Mouse (Mus musculus): ENCODE measurements around the gene Ndufc2.

DNA sequence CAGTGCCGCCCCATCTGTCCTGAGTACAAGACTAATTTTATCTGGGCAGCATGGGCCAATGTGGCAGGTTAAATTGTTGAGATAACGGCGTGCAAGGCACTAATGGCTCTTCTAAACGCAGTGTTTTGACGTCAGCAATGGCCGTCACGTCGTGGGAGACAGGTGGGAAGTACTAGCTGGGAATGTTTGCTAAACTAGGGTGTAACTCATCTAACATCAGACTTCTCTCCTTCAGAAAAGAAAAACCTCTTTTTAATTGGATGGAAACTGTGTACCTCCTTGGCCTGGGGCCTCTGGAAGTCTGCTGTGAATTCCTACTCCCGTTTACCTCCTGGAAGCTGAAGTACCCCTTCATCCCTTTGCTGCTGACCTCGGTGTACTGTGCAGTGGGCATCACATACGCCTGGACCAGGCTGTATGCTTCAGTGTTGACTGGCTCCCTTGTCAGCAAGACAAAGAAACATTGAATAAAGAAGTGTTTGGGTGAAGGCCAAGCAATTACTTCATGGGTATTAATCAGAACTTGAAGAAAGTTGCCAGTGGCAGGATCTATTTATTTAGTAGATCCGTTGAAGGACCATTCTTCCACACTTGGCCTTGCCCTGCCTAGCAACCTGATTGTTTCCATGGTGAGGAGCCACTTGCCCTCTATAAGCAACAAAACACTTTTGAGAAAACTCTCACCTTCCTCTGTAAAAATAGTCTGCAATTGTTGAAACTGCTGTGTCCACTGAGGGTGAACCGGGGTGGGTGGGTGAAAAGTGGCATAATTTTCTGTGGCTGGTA is 8.3 kb upstream of the Ndufc2 start:
- TF ChIP-seq CTCF (IDR thresholded peaks at IDR 0.05; ENCODE audit: extremely low read depth, insufficient read length, insufficient replicate concordance, low read depth, low read length), result no peak
- no peak for TF ChIP-seq POLR2A (IDR thresholded peaks at IDR 0.05; ENCODE audit: low read depth, low read length)
